ENCODE assay signal across 8 mouse cellular contexts in genomic region chr4:74231405-74231804, GRCm38 (mm10). TPM values are rescaled to one million over a fixed set of nuclear protein-coding genes. Genes with fewer than 3 reads are reported as not detected.
DNase-seq lines count a peak whose midpoint lies in the region; ATAC-seq and TF ChIP-seq lines count a peak whose summit lies in the region.

No protein-coding gene starts in this region.

- H3K4me2 ChIP-seq in kidney, embryonic 14.5 days (replicated peaks; ENCODE audit: low read depth, low read length), result no peak overlapping the region

- TF ChIP-seq POLR2A in ES-Bruce4 (IDR thresholded peaks at IDR 0.05; ENCODE audit: insufficient read depth, low read length), result no peak
- TF ChIP-seq POLR2A in cerebellum, adult 2 months (IDR thresholded peaks at IDR 0.05; ENCODE audit: borderline replicate concordance, insufficient read depth, low read length), result no peak

- H3K9me3 ChIP-seq in ES-Bruce4 (replicated peaks; ENCODE audit: control insufficient read depth, insufficient read depth, low read length, poor library complexity, severe bottlenecking), result no peaks in the 10 kb centered on the region
- no peaks in the 10 kb centered on the region for H3K9me3 ChIP-seq in kidney, embryonic 14.5 days (ENCODE audit: control insufficient read depth, low read length)

- no peak overlapping the region for H3K4me3 ChIP-seq in ES-Bruce4 (ENCODE audit: low read depth, low read length)
- H3K4me3 ChIP-seq in cerebellum, adult 2 months (replicated peaks; ENCODE audit: insufficient read depth, low read depth, low read length), result no peak overlapping the region
- no peak overlapping the region for H3K4me3 ChIP-seq in kidney, embryonic 14.5 days (ENCODE audit: low read length)

- TF ChIP-seq CTCF in ES-Bruce4 (IDR thresholded peaks at IDR 0.05; ENCODE audit: low read depth, low read length), result peak; percentile 82
- TF ChIP-seq CTCF in cerebellum, adult 2 months (IDR thresholded peaks at IDR 0.05; ENCODE audit: borderline replicate concordance, insufficient read depth, low read depth, low read length), result peak; percentile 69

- DNase-seq in 3T3-L1 (ENCODE audit: low read depth, low spot score) (peak; percentile 64), liver (peak; percentile 39)
- DNase-seq in cerebellum, adult 2 months, result peak; percentile 37 to 42
- DNase-seq in thymus, postnatal 14 days, result peak; percentile 61

- WGBS in cerebellum, adult 2 months, result 58% methylated on average over 5 of the region's 5 CpGs
- WGBS in kidney, embryonic 14.5 days, result 64% methylated on average over 5 of the region's 5 CpGs

- no peaks in the 10 kb centered on the region for H3K27me3 ChIP-seq in ES-Bruce4 (ENCODE audit: control insufficient read depth, insufficient read depth, low read length, poor library complexity, severe bottlenecking)
- H3K27me3 ChIP-seq in cerebellum, adult 2 months (ENCODE audit: control insufficient read depth, insufficient read depth, low read length), result no peaks in the 10 kb centered on the region
- H3K27me3 ChIP-seq in kidney, embryonic 14.5 days (ENCODE audit: control insufficient read depth, insufficient read depth, low read length), result no peaks in the 10 kb centered on the region

- TF ChIP-seq EP300 in ES-Bruce4 (IDR thresholded peaks at IDR 0.05; ENCODE audit: insufficient read depth, low read depth, low read length), result no peak

- peak; percentile 82 for ATAC-seq in frontal cortex, adult (ENCODE audit: low TSS enrichment)
- peak; percentile 56 for ATAC-seq in kidney, embryonic 14.5 days (ENCODE audit: low FRiP score, low TSS enrichment)
- peak; percentile 31; the same call in 1 of the 2 replicates for ATAC-seq in monocyte, adult 5-6 weeks (replicated peaks; ENCODE audit: insufficient number of reproducible peaks, low FRiP score, low TSS enrichment, poor library complexity, severe bottlenecking)

- H3K4me1 ChIP-seq in ES-Bruce4 (ENCODE audit: control insufficient read depth, insufficient read depth, low read length), result no peaks in the 10 kb centered on the region
- no peaks in the 10 kb centered on the region for H3K4me1 ChIP-seq in cerebellum, adult 2 months (ENCODE audit: control insufficient read depth, insufficient read depth, low read length)
- H3K4me1 ChIP-seq in kidney, embryonic 14.5 days (ENCODE audit: control insufficient read depth, insufficient read depth, low read length), result no peaks in the 10 kb centered on the region

- H3K9ac ChIP-seq in ES-Bruce4 (ENCODE audit: low read depth, poor library complexity, severe bottlenecking), result no peak overlapping the region
- no peak overlapping the region for H3K9ac ChIP-seq in kidney, embryonic 14.5 days (ENCODE audit: low read depth, low read length)

- no peaks in the 10 kb centered on the region for H3K36me3 ChIP-seq in ES-Bruce4 (ENCODE audit: control insufficient read depth, insufficient read depth, low read length, poor library complexity, severe bottlenecking)
- H3K36me3 ChIP-seq in kidney, embryonic 14.5 days (ENCODE audit: control insufficient read depth, insufficient read depth, low read length), result no peaks in the 10 kb centered on the region

- H3K27ac ChIP-seq in ES-Bruce4 (ENCODE audit: insufficient read depth, low read length), result no peak overlapping the region
- H3K27ac ChIP-seq in cerebellum, adult 2 months (ENCODE audit: insufficient read depth, low read length), result no peak overlapping the region
- H3K27ac ChIP-seq in kidney, embryonic 14.5 days (ENCODE audit: low read depth, low read length), result no peak overlapping the region

RNA-seq across cellular contexts. Expression of gene Kdm4c, which starts 10.9 kb away (rescaled TPM):
- polyA plus RNA-seq in ES-Bruce4 (2011; ENCODE audit: insufficient read depth, insufficient read length, low read depth, missing spikeins), result 67.5 and 86.3 TPM in 2 replicates
- polyA plus RNA-seq in cerebellum, adult 2 months (2012; rRNA removed), result 14.0 TPM in 2 replicates
- polyA plus RNA-seq in kidney, embryonic 14.5 days (2014; fragmentation: Nextera tagmentation; extraction: Ambion mirVana), result 7.4 and 17.3 TPM in 2 replicates
- 34.8 to 55.5 TPM (median 35.1 TPM) in 3 replicates for total RNA-seq in monocyte, adult 5-6 weeks (2017)

Comparison
In these comparisons a context has a peak if more than half of its experiments do, and no peak if none do; other contexts are left out.
1. ATAC-seq: peak in every context shown above with its lines; median percentile 82 in frontal cortex, adult; 56 in kidney, embryonic 14.5 days; 31 in monocyte, adult 5-6 weeks.